Mouse (Mus musculus) left cerebral cortex, postnatal 10 days (tissue): ENCODE results near the gene Gm47995. TPM values are rescaled to one million over a fixed set of nuclear protein-coding genes. Genes with fewer than 3 reads are reported as not detected.

ENCODE experiments used
- DNase-seq, 2 experiments: peaks; one replicate each; pipeline ENCODE4 v3.0.0; 2021 to 2022; ENCODE audit warnings: low spot score in 2 of 2, mixed read lengths in 1 of 2; ENCODE audit errors: extremely low spot score in 1 of 2
- intact Hi-C: fragments of 180-260 bp; cut with DNase I; formaldehyde crosslinking; loops from one replicate; pipeline ENCODE4 v1.15.1; 2025
- total RNA-seq, 2 experiments: library from RNA; stranded (reverse); gene quantifications; 2 replicates each; pipeline ENCODE4 v1.2.3; 2021

The Gm47995 gene
- total RNA-seq, 2 experiments from 2014 or later, result not detected

GRCm38 (mm10) chr1:151220098-151220497, 21.9 kb downstream of the Gm47995 start:
- DNase-seq, result no peak
- intact Hi-C loops, result no loop called here

DNA sequence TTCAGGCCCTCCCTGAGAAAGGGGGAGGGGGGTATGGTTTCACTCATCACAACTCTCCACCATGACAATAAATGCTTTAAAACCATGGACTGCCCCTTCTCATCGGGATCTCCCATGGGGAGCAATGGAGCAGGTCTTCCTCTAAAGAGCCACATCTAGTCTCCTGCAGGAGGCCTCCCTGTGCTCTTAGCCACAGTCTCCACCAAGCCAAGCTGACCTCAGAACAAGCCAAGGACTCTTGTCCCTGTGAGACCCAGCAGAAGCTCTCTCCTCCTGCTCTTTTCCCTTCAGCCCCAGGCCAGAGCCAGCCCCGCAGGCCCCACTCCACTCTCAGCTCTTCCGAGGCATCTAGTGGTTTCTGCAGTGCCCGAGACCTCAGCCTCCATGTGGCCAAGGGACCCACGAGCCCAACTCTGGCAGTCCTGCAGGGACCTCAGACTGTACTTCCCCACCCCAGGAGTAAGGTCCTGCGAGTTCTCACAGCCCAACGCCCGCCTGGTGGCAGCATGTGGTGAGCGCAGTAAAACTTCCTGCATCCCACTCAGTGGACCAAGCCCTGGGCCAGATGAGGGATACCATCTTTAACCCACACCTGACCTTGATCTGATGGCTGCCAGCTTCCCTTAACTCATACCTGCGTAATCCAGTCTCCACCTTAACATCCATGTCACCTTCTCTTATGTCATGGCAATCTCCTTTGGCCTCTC, 24.5 kb downstream of the Gm47995 start:
- intact Hi-C loops, result no loop called here
- no peak for DNase-seq

DNA sequence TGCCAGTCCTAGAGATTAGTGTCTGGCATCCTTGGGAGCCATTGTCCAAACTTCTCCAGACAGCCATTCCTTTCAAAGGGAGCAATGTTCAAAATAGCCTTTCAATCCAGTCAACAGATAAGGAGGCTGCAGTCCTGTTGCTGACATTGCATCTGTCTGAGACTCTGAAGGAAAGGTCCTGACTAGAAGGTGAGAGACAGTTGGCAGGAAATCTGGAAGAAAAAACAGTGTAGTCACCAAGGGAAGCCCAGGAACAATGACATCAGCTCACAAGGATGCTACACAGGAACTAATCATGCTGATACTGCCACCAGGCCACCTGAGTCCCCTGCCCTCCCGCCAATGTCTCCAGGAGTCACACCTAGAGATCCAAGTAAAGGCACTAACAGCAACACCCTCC, 25.1 kb downstream of the Gm47995 start:
- intact Hi-C loops, result no loop called here
- DNase-seq, result no peak

GRCm38 (mm10) chr1:151224536-151224935, 26.3 kb downstream of the Gm47995 start:
- intact Hi-C loops, result no loop called here
- no peak for DNase-seq

- no peak for DNase-seq
- intact Hi-C loops, result no loop called here
Measured at GRCm38 (mm10) chr1:151227506-151227905, 29.3 kb downstream of the Gm47995 start.

DNA sequence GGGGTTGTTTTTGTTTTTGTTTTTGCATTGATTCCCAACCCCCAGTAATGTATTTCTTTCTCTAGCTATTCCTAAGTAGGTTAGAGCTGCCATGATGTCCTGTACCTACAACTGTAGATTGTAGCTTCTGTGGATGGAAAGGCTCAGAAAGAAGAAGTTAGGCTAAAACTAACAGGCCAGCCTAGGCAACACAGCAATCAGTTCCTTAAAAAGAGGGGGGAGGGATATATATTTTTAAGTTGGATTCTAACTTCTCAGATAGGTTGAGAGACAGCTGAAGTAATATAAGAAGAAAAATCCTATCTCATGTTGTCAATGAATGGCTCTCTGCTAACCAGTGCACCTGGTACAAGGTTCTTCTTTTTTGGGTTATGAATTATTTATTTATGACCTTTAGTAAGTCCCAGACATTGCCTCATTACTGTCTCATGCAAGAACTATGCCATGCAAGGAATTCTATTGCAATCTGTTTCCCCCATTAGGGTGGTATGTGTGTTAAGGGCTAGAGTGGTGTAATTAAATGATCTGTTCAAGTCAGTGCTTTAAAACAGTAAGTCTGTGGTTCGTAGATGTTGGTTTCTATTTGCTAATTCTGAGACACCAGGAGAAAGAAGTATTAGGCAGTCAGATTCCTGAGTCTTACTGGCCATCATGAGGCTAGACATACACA, 30.2 kb downstream of the Gm47995 start:
- no peak for DNase-seq
- intact Hi-C loops, result no loop called here

- intact Hi-C loops, result no loop called here
- DNase-seq, result no peak
Measured at GRCm38 (mm10) chr1:151232346-151232745, 34.1 kb downstream of the Gm47995 start.

GRCm38 (mm10) chr1:151233756-151234155, 35.5 kb downstream of the Gm47995 start:
- no peak for DNase-seq
- intact Hi-C loops, result no loop called here

DNA sequence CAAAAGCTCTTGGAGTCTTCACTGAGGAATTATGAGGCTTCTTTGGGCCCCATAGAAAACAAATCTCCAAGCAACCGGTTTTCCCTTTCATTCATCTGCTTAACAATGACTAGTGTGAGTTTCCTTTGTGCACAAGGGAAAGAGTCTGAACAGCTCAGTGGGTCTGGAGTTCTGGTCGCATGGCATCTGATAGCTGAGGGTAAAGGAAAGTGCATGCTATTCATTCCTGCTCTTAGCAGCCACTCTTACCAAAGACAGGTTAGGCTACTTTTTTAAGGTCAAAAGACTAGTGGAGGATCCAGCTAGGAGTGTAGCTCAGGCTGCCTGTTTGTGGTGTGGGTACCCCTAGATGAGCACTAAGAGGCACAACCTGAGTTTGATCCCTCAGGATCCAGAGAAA, 37.3 kb downstream of the Gm47995 start:
- intact Hi-C loops, result no loop called here

GRCm38 (mm10) chr1:151236141-151236930, 38.1 kb downstream of the Gm47995 start:
- DNase-seq, result peak in 1 of 2 experiments; percentile 11
- intact Hi-C loops, result no loop called here

More for the DNA sequence above, 37.3 kb downstream of the Gm47995 start:
- no peak for DNase-seq

- intact Hi-C loops, result no loop called here
- DNase-seq, result no peak
Measured at GRCm38 (mm10) chr1:151237780-151238179, 39.5 kb downstream of the Gm47995 start.

DNA sequence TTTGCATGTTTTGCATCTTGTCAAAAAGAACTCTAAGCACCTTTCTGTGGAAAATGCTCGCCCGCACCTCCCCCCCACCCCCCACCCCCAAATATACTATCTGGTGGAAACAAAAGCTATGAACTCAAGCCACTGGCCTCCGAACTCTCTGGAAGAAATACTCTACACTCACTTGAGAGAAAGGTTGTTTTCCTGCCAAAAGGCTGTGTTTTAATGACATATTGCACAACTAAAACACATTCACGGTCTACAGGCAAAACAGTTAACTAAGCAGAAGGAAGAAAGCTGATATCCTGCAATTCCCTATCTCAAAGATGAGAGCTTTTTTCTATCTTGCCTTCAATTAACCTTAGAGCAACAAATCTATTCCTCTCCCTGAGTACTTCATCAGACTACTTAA, 45.1 kb downstream of the Gm47995 start:
- intact Hi-C loops, result no loop called here
- DNase-seq, result no peak

DNA sequence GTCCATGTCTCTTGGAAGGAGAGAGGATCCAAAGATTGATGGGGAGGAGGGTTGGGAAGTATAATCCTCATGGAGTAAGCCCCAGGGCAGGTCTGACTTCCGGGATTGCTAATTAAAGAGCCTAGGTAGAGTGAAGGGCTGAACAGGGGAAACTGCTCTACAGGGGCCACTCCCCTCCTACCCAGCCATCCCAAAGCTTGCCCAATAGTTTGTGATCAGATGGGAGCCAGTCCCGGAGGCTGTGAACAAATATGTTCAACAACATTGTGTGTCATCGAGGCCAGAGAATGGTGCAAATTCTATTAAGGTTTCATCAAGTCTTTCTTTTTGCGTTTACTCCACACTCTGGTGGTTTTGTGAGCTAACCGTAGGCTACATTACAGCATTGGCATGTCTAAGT, 45.8 kb downstream of the Gm47995 start:
- no peak for DNase-seq
- intact Hi-C loops, result no loop called here

DNA sequence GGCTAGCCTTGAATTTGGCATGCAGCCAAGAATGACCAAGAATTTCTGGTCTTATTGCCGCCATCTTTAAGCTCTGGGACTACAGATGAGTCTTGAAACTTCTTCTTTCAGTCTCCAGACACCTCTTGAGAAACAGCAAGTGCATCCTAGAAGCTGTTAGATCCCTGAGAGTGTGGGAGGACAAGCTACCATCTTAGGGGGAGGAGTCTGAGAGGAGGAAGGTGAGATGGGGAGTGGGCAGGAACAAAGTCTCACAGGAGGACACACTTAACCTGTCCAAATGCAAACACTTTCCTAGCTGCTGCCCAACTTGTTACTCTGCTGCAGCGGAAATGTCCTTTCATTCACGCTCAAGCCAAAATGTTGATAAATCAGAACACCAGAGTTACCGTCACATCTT, 46.5 kb downstream of the Gm47995 start:
- intact Hi-C loops, result no loop called here
- DNase-seq, result no peak

DNA sequence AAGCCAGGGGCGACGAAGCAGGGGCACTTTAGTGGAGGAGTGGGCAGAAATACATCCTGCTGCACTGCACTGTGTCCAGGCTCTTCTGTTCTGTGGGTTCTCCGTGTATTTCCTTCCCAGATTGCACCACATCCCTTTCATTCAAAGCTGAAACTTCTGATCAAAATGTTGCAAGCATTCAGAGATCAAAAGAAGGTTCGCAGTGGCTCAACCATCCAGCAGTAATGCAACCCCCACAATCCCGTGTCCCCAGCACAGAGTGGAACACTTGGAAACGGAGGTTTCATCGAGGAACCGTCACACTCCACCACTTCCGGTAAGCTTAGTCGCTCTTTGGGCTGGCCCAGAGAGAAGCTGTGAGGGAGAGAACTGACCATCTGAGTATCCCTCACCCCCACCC, 46.9 kb downstream of the Gm47995 start:
- DNase-seq, result no peak
- intact Hi-C loops, result no loop called here

- DNase-seq, result no peak
- intact Hi-C loops, result no loop called here
Measured at GRCm38 (mm10) chr1:151245846-151246245, 47.6 kb downstream of the Gm47995 start.
